Mouse (Mus musculus) stomach, postnatal 0 days (tissue): ENCODE data around the gene Efna5. TPM values are rescaled to one million over a fixed set of nuclear protein-coding genes. Genes with fewer than 3 reads are reported as not detected.

Experiments used
- ATAC-seq: fragments of 200-750 bp; cut with Nextera tagmentation; 2 replicates; pipeline ENCODE4 v1.8.0; 2017; ENCODE audit not compliant: low FRiP score, low TSS enrichment
- DNase-seq: peaks from one replicate; pipeline ENCODE4 v3.0.0-alpha.2; 2016; ENCODE audit warnings: low spot score
- H3K27ac ChIP-seq: fragments of 300-500 bp; sonication (generic); replicated peaks from 2 replicates; pipeline ENCODE4 v1.5.1; 2014; ENCODE audit warnings: mild to moderate bottlenecking, control low read depth
- H3K27me3 ChIP-seq: fragments of 300-500 bp; sonication (generic); 2 replicates; pipeline ENCODE4 v1.6.1; 2014; ENCODE audit warnings: low read length; ENCODE audit not compliant: control insufficient read depth, insufficient read depth
- H3K36me3 ChIP-seq: fragments of 300-500 bp; sonication (generic); 2 replicates; pipeline ENCODE4 v1.6.1; 2014; ENCODE audit warnings: low read length, mixed read lengths; ENCODE audit not compliant: control insufficient read depth, insufficient read depth
- H3K4me1 ChIP-seq: fragments of 300-500 bp; sonication (generic); replicated peaks from 2 replicates; pipeline ENCODE4 v1.6.1; 2014; ENCODE audit warnings: antibody characterized with exemption; ENCODE audit not compliant: control insufficient read depth, insufficient read depth
- H3K4me2 ChIP-seq: fragments of 300-500 bp; sonication (generic); replicated peaks from 2 replicates; pipeline ENCODE4 v1.6.1; 2014; ENCODE audit warnings: low read depth, mild to moderate bottlenecking, control low read depth, moderate library complexity
- H3K4me3 ChIP-seq: fragments of 300-500 bp; sonication (generic); 2 replicates; pipeline ENCODE4 v1.5.1; 2014; ENCODE audit warnings: low read depth, low read length, control low read depth
- H3K9ac ChIP-seq: fragments of 300-500 bp; sonication (generic); 2 replicates; pipeline ENCODE4 v1.6.1; 2014; ENCODE audit warnings: mild to moderate bottlenecking, low read length, control low read depth, mixed read lengths
- H3K9me3 ChIP-seq: fragments of 300-500 bp; sonication (generic); 2 replicates; pipeline ENCODE4 v1.6.1; 2016; ENCODE audit warnings: low read length; ENCODE audit not compliant: control insufficient read depth
- CTCF ChIP-seq: IDR thresholded peaks from 2 replicates; pipeline ENCODE4 v1.5.1; 2016; ENCODE audit warnings: antibody characterized with exemption, low read depth, mild to moderate bottlenecking, moderate library complexity
- EP300 ChIP-seq: optimal IDR thresholded peaks from 2 replicates; pipeline ENCODE3; 2016; ENCODE audit warnings: antibody characterized with exemption
- WGBS: fragments of 180-500 bp; shearing (Covaris S2); extraction: QIAGEN DNeasy Blood & Tissue Kit; methylation state at CpG from one replicate; pipeline ENCODE4 v1.1.7; 2014; 5-methylcytosine and 5-hydroxymethylcytosine counted together
- polyA plus RNA-seq: library from polyadenylated mRNA; unstranded; fragments of >200 nt; fragmentation: Nextera tagmentation; extraction: Ambion mirVana; gene quantifications from 2 replicates; pipeline ENCODE4 v1.2.1, GENCODE M21; 2015

Efna5 gene
- polyA plus RNA-seq, 1 experiment from 2014 or later = 23.9 TPM

GRCm38 (mm10) chr17:62651696-62652095, 229.4 kb downstream of the Efna5 start:
- TF ChIP-seq CTCF (no peak), EP300 (no peak)
- ATAC-seq = no peak

DNA sequence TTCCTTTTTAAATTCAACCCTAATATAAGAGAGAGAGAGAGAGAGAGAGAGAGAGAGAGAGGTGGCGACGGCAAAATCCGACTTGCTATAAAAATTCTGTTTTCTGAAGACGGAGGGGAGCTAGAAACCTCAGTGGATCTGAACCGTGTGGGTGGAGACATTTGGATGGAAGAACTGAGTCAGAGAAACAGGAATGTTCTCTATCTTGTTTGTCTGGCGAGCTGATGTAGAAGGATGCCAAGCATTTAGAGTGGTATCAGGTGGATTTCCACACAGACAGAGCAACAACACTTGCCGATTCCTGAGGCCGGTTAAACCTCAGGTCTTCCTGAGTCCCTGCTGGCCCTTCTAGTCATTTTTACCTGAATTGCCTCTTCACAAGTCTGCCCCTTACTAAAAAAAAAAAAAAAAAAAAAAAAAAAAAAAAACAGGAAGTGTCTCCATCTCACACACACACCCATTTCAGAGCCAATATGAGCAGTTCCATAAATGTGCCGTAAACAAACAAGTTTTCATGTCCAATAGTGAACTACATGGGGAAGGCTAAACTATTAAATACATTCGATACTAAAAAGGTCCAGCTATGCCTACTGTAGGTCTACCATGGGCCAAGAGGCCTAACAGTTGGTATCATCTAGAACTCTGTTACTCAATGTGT, 231.7 kb downstream of the Efna5 start:
- 90% methylated on average over 10 of the region's 10 CpGs for WGBS

More at GRCm38 (mm10) chr17:62651696-62652095, 229.4 kb downstream of the Efna5 start:
- 64% methylated on average over 8 of the region's 8 CpGs for WGBS
- Histone ChIP-seq H3K4me2 (no peak overlapping the region), H3K9ac (no peak overlapping the region), H3K27ac (no peak overlapping the region), H3K4me3 (no peak overlapping the region), H3K36me3 (no peaks in the 10 kb centered on the region), H3K27me3 (no peaks in the 10 kb centered on the region), H3K4me1 (no peaks in the 10 kb centered on the region), H3K9me3 (no peaks in the 10 kb centered on the region)
- DNase-seq = no peak

DNA sequence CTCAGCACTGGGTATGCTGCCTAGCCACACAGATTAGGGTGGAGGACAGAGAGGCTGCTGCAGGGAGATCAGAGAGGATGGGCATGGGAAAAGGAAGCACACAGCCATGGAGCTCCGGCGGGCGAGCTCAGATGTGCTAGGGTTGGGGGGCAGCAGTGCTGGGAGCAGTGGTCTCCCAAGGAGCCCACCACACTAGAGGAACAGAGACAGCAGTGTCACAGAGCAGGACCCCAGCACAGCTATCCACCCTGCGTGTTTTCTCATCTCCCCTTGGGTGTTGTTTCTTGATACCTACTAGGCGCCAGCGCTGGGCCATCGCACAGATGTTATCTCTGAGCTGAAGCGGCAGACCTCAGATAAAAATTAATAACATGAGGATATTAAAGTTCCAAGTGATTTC, 234.3 kb downstream of the Efna5 start:
- ATAC-seq (no peak), DNase-seq (no peak)
- H3K27me3 ChIP-seq = no peaks in the 10 kb centered on the region
- H3K9ac ChIP-seq = no peak overlapping the region
- H3K4me1 ChIP-seq = no peaks in the 10 kb centered on the region
- H3K27ac ChIP-seq = no peak overlapping the region
- H3K9me3 ChIP-seq = no peaks in the 10 kb centered on the region
- no peaks in the 10 kb centered on the region for H3K36me3 ChIP-seq
- WGBS = 97% methylated on average over 8 of the region's 8 CpGs
- TF ChIP-seq CTCF (no peak), EP300 (no peak)
- no peak overlapping the region for H3K4me3 ChIP-seq
- no peak overlapping the region for H3K4me2 ChIP-seq

More for the DNA sequence above, 231.7 kb downstream of the Efna5 start:
- ATAC-seq = no peak
- no peaks in the 10 kb centered on the region for H3K27me3 ChIP-seq
- no peak for DNase-seq
- no peaks in the 10 kb centered on the region for H3K9me3 ChIP-seq
- H3K27ac ChIP-seq = no peak overlapping the region
- no peaks in the 10 kb centered on the region for H3K4me1 ChIP-seq
- H3K4me2 ChIP-seq = no peak overlapping the region
- no peak overlapping the region for H3K9ac ChIP-seq
- no peak overlapping the region for H3K4me3 ChIP-seq
- no peaks in the 10 kb centered on the region for H3K36me3 ChIP-seq
- TF ChIP-seq EP300 (no peak), CTCF (no peak)

DNA sequence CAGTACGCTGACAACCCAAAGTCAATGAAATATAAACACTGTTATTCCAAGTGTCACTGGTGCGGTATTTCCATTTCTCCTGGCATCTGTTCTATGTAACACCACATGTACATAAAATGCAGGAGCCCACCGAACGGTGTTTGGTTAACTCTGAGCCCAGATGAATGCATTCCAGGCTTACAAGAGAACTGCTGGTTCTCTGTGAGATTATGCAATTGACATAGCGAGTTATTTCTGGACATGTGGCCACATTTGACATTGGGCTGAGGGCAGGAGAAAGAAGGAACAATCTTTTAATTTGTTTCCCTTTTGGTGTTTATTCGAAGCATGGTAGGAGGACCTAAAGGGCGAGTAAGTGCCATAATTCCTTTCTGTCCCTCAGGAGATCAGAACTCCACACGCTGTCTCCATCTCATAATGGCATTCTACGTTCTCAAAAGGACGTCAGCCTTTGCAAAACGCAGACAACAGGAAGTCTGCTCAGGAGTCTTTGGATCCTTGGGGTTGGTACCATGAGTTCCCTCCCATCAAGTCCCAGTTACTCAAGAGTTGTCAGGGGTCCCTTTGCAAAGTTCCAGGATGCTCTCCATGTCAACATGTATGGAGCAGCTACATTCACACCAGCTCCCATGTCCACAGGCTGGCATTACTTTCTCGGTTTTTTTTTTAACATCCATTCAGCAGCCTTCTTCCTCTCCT, 238.5 kb downstream of the Efna5 start:
- DNase-seq (no peak), ATAC-seq (no peak)
- no peak overlapping the region for H3K4me3 ChIP-seq
- H3K4me2 ChIP-seq = no peak overlapping the region
- no peaks in the 10 kb centered on the region for H3K9me3 ChIP-seq
- H3K27ac ChIP-seq = no peak overlapping the region
- no peak for TF ChIP-seq EP300
- no peak for TF ChIP-seq CTCF
- H3K9ac ChIP-seq = no peak overlapping the region
- H3K4me1 ChIP-seq = no peaks in the 10 kb centered on the region
- no peaks in the 10 kb centered on the region for H3K36me3 ChIP-seq
- 59% methylated on average over 12 of the region's 12 CpGs for WGBS
- H3K27me3 ChIP-seq = no peaks in the 10 kb centered on the region

GRCm38 (mm10) chr17:62640654-62641053, 240.5 kb downstream of the Efna5 start:
- H3K4me3 ChIP-seq = no peak overlapping the region
- no peak for DNase-seq
- no peak overlapping the region for H3K4me2 ChIP-seq
- no peak overlapping the region for H3K9ac ChIP-seq
- H3K27ac ChIP-seq = no peak overlapping the region
- no peaks in the 10 kb centered on the region for H3K4me1 ChIP-seq
- no peaks in the 10 kb centered on the region for H3K27me3 ChIP-seq
- WGBS = 90% methylated on average over 6 of the region's 6 CpGs
- no peaks in the 10 kb centered on the region for H3K36me3 ChIP-seq
- TF ChIP-seq CTCF (no peak), EP300 (no peak)
- H3K9me3 ChIP-seq = no peaks in the 10 kb centered on the region
- ATAC-seq = no peak

- DNase-seq (no peak), ATAC-seq (no peak)
- Histone ChIP-seq H3K9me3 (no peaks in the 10 kb centered on the region), H3K4me3 (no peak overlapping the region), H3K4me1 (no peaks in the 10 kb centered on the region), H3K36me3 (no peaks in the 10 kb centered on the region), H3K4me2 (no peak overlapping the region), H3K27ac (no peak overlapping the region), H3K27me3 (no peaks in the 10 kb centered on the region), H3K9ac (no peak overlapping the region)
- TF ChIP-seq CTCF = no peak
- WGBS = 75% methylated on average over 7 of the region's 7 CpGs
These were observed 244.2 kb downstream of the Efna5 start for GRCm38 (mm10) chr17:62636896-62637295.
